Mouse (Mus musculus) heart, postnatal 0 days (tissue): ENCODE results near the gene Ei24. TPM values are rescaled to one million over a fixed set of nuclear protein-coding genes. Genes with fewer than 3 reads are reported as not detected.
A peak's percentile ranks its signal among the peaks of the same experiment; 100 is the strongest.

ENCODE experiments used
- ATAC-seq: fragments of 200-750 bp; cut with Nextera tagmentation; 2 replicates; pipeline ENCODE4 v1.8.0; 2017; ENCODE audit warnings: low read depth, moderate number of reproducible peaks, moderate library complexity; ENCODE audit not compliant: insufficient read depth
- DNase-seq: peaks from one replicate; pipeline ENCODE4 v3.0.0-alpha.2; 2016; ENCODE audit warnings: low spot score
- H3K27ac ChIP-seq: fragments of 300-500 bp; sonication (generic); 2 replicates; pipeline ENCODE4 v1.5.1; 2014; ENCODE audit warnings: low read depth, mild to moderate bottlenecking
- H3K27me3 ChIP-seq: fragments of 300-500 bp; sonication (generic); 2 replicates; pipeline ENCODE4 v1.6.1; 2014; ENCODE audit warnings: low read length, mixed read lengths; ENCODE audit not compliant: control insufficient read depth, insufficient read depth
- H3K36me3 ChIP-seq: fragments of 300-500 bp; sonication (generic); replicated peaks from 2 replicates; pipeline ENCODE4 v1.6.1; 2014; ENCODE audit warnings: low read length, mixed read lengths; ENCODE audit not compliant: control insufficient read depth, insufficient read depth
- H3K4me1 ChIP-seq: fragments of 300-500 bp; sonication (generic); 2 replicates; pipeline ENCODE4 v1.6.1; 2014; ENCODE audit warnings: antibody characterized with exemption; ENCODE audit not compliant: control insufficient read depth, insufficient read depth
- H3K4me2 ChIP-seq: fragments of 300-500 bp; sonication (generic); 2 replicates; pipeline ENCODE4 v1.6.1; 2014; ENCODE audit warnings: low read depth, mild to moderate bottlenecking, low read length, moderate library complexity
- H3K4me3 ChIP-seq: fragments of 300-500 bp; sonication (generic); 2 replicates; pipeline ENCODE4 v1.5.1; 2014; ENCODE audit warnings: low read depth, low read length
- H3K9ac ChIP-seq: fragments of 300-500 bp; sonication (generic); replicated peaks from 2 replicates; pipeline ENCODE4 v1.6.1; 2014; ENCODE audit warnings: low read depth, low read length, mixed read lengths
- H3K9me3 ChIP-seq: fragments of 300-500 bp; sonication (generic); replicated peaks from 2 replicates; pipeline ENCODE4 v1.6.1; 2016; ENCODE audit warnings: low read length; ENCODE audit not compliant: control insufficient read depth
- CTCF ChIP-seq: IDR thresholded peaks from 2 replicates; pipeline ENCODE4 v1.5.1; 2016; ENCODE audit warnings: antibody characterized with exemption, control low read depth, low read depth
- EP300 ChIP-seq: IDR thresholded peaks from 2 replicates; pipeline ENCODE4 v1.6.1; 2016; ENCODE audit warnings: antibody characterized with exemption, low read depth
- WGBS: fragments of 180-500 bp; shearing (Covaris S2); extraction: QIAGEN DNeasy Blood & Tissue Kit; methylation state at CpG from one replicate; pipeline ENCODE4 v1.1.7; 2014; 5-methylcytosine and 5-hydroxymethylcytosine counted together
- polyA plus RNA-seq: library from polyadenylated mRNA; unstranded; fragments of >200 nt; fragmentation: Nextera tagmentation; extraction: Ambion mirVana; gene quantifications from 2 replicates; pipeline ENCODE4 v1.2.1, GENCODE M21; 2015
- total RNA-seq: library from RNA; depleted of rRNA; stranded (reverse); fragments of >200 nt; gene quantifications from 2 replicates; pipeline ENCODE4 v1.2.3, GENCODE M21; 2014; ENCODE audit warnings: low replicate concordance

The Ei24 gene
- total and polyA plus RNA-seq, 2 experiments from 2014 or later: 71.7 to 87.3 TPM

- no peaks in the 10 kb centered on the region for H3K27me3 ChIP-seq
- 80% methylated on average over 3 of the region's 3 CpGs for WGBS
- H3K4me3 ChIP-seq: no peak overlapping the region
- ATAC-seq (no peak), DNase-seq (no peak)
- H3K4me1 ChIP-seq: peaks cover 15% of the 10 kb centered on the region; the same call in 1 of the 2 replicates
- TF ChIP-seq EP300 (no peak), CTCF (no peak)
- no peak overlapping the region for H3K27ac ChIP-seq
- no peak overlapping the region for H3K4me2 ChIP-seq
- H3K9ac ChIP-seq: no peak overlapping the region
- no peaks in the 10 kb centered on the region for H3K9me3 ChIP-seq
- H3K36me3 ChIP-seq: peaks cover 46% of the 10 kb centered on the region
These were observed 5.0 kb downstream of the Ei24 start for GRCm38 (mm10) chr9:36792191-36792590.

GRCm38 (mm10) chr9:36783921-36784320 lies 13.3 kb downstream of the Ei24 start:
- no peaks in the 10 kb centered on the region for H3K27me3 ChIP-seq
- H3K4me1 ChIP-seq: no peaks in the 10 kb centered on the region
- no peak for ATAC-seq
- H3K4me2 ChIP-seq: no peak overlapping the region
- no peak overlapping the region for H3K27ac ChIP-seq
- no peak overlapping the region for H3K4me3 ChIP-seq
- H3K9ac ChIP-seq: no peak overlapping the region
- DNase-seq: no peak
- no peaks in the 10 kb centered on the region for H3K9me3 ChIP-seq
- TF ChIP-seq CTCF (no peak), EP300 (no peak)
- 86% methylated on average over 2 of the region's 2 CpGs for whole genome bisulfite sequencing
- peaks cover 91% of the 10 kb centered on the region for H3K36me3 ChIP-seq

GRCm38 (mm10) chr9:36769048-36769413 lies 28.2 kb downstream of the Ei24 start:
- peaks cover 15% of the 10 kb centered on the region for H3K4me1 ChIP-seq
- H3K4me3 ChIP-seq: peak overlapping the region; percentile 72; the same call in 1 of the 2 replicates
- peak overlapping the region; percentile 97; the same call in 1 of the 2 replicates for H3K27ac ChIP-seq
- H3K9ac ChIP-seq: no peak overlapping the region
- no peak for ATAC-seq
- H3K4me2 ChIP-seq: peak overlapping the region; percentile 85
- 89% methylated on average over 1 of the region's 1 CpGs for WGBS
- DNase-seq: no peak
- no peak for TF ChIP-seq EP300
- H3K36me3 ChIP-seq: peaks cover 2% of the 10 kb centered on the region
- H3K9me3 ChIP-seq: no peaks in the 10 kb centered on the region
- no peaks in the 10 kb centered on the region for H3K27me3 ChIP-seq

- H3K4me3 ChIP-seq: peak overlapping the region; percentile 72
- peak overlapping the region; percentile 83 for H3K9ac ChIP-seq
- TF ChIP-seq EP300: no peak
- TF ChIP-seq CTCF: no peak
- H3K4me1 ChIP-seq: peaks cover 15% of the 10 kb centered on the region
- ATAC-seq: peak; percentile 13; the same call in 1 of the 2 replicates
- H3K27me3 ChIP-seq: no peaks in the 10 kb centered on the region
- peaks cover 7% of the 10 kb centered on the region for H3K36me3 ChIP-seq
- H3K9me3 ChIP-seq: no peaks in the 10 kb centered on the region
- peak overlapping the region; percentile 85 for H3K4me2 ChIP-seq
- DNase-seq: no peak
- peak overlapping the region; percentile 97 for H3K27ac ChIP-seq
- WGBS: 10% methylated on average over 25 of the region's 25 CpGs
These were observed 28.8 kb downstream of the Ei24 start for GRCm38 (mm10) chr9:36768156-36769047.

- WGBS: under 1% methylated on average over 60 of the region's 60 CpGs
- Histone ChIP-seq H3K4me3 (peak within 1 kb of the TSS; percentile 99), H3K9me3 (no peaks in the 10 kb centered on the region), H3K4me2 (peak within 1 kb of the TSS; percentile 94), H3K4me1 (peaks cover 15% of the 10 kb centered on the region), H3K27ac (peak within 1 kb of the TSS; percentile 97), H3K9ac (peak within 1 kb of the TSS; percentile 91), H3K27me3 (no peaks in the 10 kb centered on the region), H3K36me3 (peaks cover 15% of the 10 kb centered on the region)
- ATAC-seq: peak; percentile 99
- TF ChIP-seq CTCF (no peak), EP300 (no peak)
- DNase-seq: peak; percentile 100
These were observed 29.7 kb downstream of the Ei24 start, which contains the start of gene Stt3a for GRCm38 (mm10) chr9:36767203-36768143. Gene Stt3a, minus strand, starts transcription at chr9:36767679.
